Mouse (Mus musculus) left cerebral cortex, adult 8-10 months (tissue): ENCODE results near the gene Dtd2. TPM values are rescaled to one million over a fixed set of nuclear protein-coding genes. Genes with fewer than 3 reads are reported as not detected.

Experiments used
- DNase-seq, 2 experiments: peaks; one replicate each; pipeline ENCODE4 v3.0.0; 2022; ENCODE audit warnings: low spot score in 2 of 2
- total RNA-seq, 4 experiments: library from RNA; stranded (reverse); gene quantifications; 2 replicates each; pipeline ENCODE4 v1.2.4; 2022

The Dtd2 gene
- total RNA-seq = 10 to 100 TPM; 10.8 to 11.9 (median 11.6) TPM

GRCm38 (mm10) chr12:52005877-52006632, at the start of gene Dtd2:
TSS of gene Dtd2 (minus strand) at chr12:52006501.
- DNase-seq = peak; percentile 87 to 89

GRCm38 (mm10) chr12:52049324-52049723, 43.0 kb upstream of the Dtd2 start:
- no peak for DNase-seq

GRCm38 (mm10) chr12:52046371-52046770, 40.1 kb upstream of the Dtd2 start:
- no peak for DNase-seq

- no peak for DNase-seq
Observed at GRCm38 (mm10) chr12:52042818-52043336, 36.6 kb upstream of the Dtd2 start.

GRCm38 (mm10) chr12:52038352-52038751, 32.1 kb upstream of the Dtd2 start:
- DNase-seq = no peak

GRCm38 (mm10) chr12:52034956-52035355, 28.7 kb upstream of the Dtd2 start:
- DNase-seq = no peak

GRCm38 (mm10) chr12:52032276-52032675, 26.0 kb upstream of the Dtd2 start:
- DNase-seq = no peak

- DNase-seq = no peak
Observed at GRCm38 (mm10) chr12:52027963-52028362, 21.7 kb upstream of the Dtd2 start, which contains the start of gene Gpr33. TSS of gene Gpr33 (minus strand) at chr12:52028063.

GRCm38 (mm10) chr12:52014494-52015029, 8.3 kb upstream of the Dtd2 start:
- DNase-seq = no peak

- DNase-seq = no peak
Observed at GRCm38 (mm10) chr12:52014044-52014443, 7.7 kb upstream of the Dtd2 start.

- no peak for DNase-seq
Observed at GRCm38 (mm10) chr12:52013274-52013673, 7.0 kb upstream of the Dtd2 start.

- no peak for DNase-seq
Observed at GRCm38 (mm10) chr12:52012159-52012558, 5.9 kb upstream of the Dtd2 start.

GRCm38 (mm10) chr12:52010630-52010961, 4.3 kb upstream of the Dtd2 start:
- no peak for DNase-seq

GRCm38 (mm10) chr12:52009928-52010629, 3.8 kb upstream of the Dtd2 start:
- DNase-seq = no peak

- no peak for DNase-seq
Observed at GRCm38 (mm10) chr12:52006633-52006994, 313 bp upstream of the Dtd2 start.

- DNase-seq = no peak
Observed at GRCm38 (mm10) chr12:52002746-52003145, 3.6 kb downstream of the Dtd2 start.

GRCm38 (mm10) chr12:52001544-52001943, 4.8 kb downstream of the Dtd2 start:
- DNase-seq = peak in 1 of 2 experiments; percentile 51

- DNase-seq = no peak
Observed at GRCm38 (mm10) chr12:51998366-51998932, 7.9 kb downstream of the Dtd2 start.

- no peak for DNase-seq
Observed at GRCm38 (mm10) chr12:51995738-51996536, 10.4 kb downstream of the Dtd2 start.

GRCm38 (mm10) chr12:51990629-51991028, 15.7 kb downstream of the Dtd2 start:
- no peak for DNase-seq

GRCm38 (mm10) chr12:51988536-51988935, 17.8 kb downstream of the Dtd2 start:
- no peak for DNase-seq
